Mouse (Mus musculus): ENCODE results near the gene Pros1. TPM values are rescaled to one million over a fixed set of nuclear protein-coding genes. Genes with fewer than 3 reads are reported as not detected.

Pros1 gene
- polyA plus RNA-seq, 1 experiment from 2014 or later = 16.0 TPM

- no peak overlapping the region for H3K4me3 ChIP-seq
- H3K4me1 ChIP-seq = no peaks in the 10 kb centered on the region
- 69% methylated on average over 5 of the region's 5 CpGs for WGBS
- H3K4me2 ChIP-seq = no peak overlapping the region
- no peaks in the 10 kb centered on the region for H3K36me3 ChIP-seq
- no peaks in the 10 kb centered on the region for H3K27me3 ChIP-seq (replicated peaks)
- no peak for ATAC-seq (ENCODE audit: extremely low read depth, insufficient number of reproducible peaks, low FRiP score, low TSS enrichment)
- no peak overlapping the region for H3K27ac ChIP-seq (replicated peaks)
- H3K9ac ChIP-seq = no peak overlapping the region
- H3K9me3 ChIP-seq = peaks cover 3% of the 10 kb centered on the region; the same call in 1 of the 2 replicates
These were observed 18.6 kb downstream of the Pros1 start for GRCm38 (mm10) chr16:62872688-62873117.

DNA sequence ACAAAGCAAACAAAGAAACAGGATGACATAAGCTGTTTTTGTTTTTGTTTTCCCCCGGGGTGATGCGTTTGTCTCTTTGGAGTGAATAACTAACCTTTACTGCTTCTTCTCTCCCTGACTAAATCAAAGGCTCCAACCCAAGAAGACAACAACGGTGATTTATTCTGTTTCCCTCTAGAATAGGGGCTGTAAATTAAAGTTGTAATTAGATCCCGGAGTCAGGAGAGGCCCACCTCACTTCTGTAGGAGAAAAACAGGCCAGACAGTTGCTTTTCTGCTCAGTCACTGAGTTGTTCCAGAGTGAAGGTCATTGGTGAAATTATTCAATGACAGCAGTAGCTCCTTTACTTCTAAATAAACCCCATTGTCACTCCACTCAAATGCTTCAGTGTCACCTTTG is 19.1 kb downstream of the Pros1 start:
- no peaks in the 10 kb centered on the region for H3K4me1 ChIP-seq
- no peak overlapping the region for H3K4me3 ChIP-seq
- H3K27ac ChIP-seq (replicated peaks) = no peak overlapping the region
- H3K27me3 ChIP-seq (replicated peaks) = no peaks in the 10 kb centered on the region
- no peak overlapping the region for H3K4me2 ChIP-seq
- peaks cover 3% of the 10 kb centered on the region; the same call in 1 of the 2 replicates for H3K9me3 ChIP-seq
- H3K36me3 ChIP-seq = no peaks in the 10 kb centered on the region
- no peak overlapping the region for H3K9ac ChIP-seq
- ATAC-seq (ENCODE audit: extremely low read depth, insufficient number of reproducible peaks, low FRiP score, low TSS enrichment) = no peak
- 84% methylated on average over 4 of the region's 4 CpGs for WGBS

DNA sequence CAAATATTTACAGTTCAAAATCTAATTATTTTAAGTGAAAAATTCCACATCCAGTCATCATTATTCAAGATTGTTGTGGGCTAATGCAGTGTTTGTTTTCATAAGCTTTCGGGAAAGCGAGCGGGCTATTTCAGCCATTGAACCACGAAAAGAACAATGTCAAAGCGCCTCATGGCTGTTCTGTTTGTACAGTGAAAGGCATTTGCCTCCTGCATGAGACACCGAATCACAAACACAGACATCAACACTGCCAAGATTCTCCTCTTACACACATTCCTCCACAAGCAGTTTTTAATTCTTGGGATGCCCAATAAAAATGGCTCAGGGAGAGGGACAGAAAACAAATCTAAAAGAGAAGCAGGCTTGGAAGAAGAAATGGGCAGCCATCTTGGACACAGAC is 20.0 kb downstream of the Pros1 start:
- H3K27ac ChIP-seq (replicated peaks) = no peak overlapping the region

DNA sequence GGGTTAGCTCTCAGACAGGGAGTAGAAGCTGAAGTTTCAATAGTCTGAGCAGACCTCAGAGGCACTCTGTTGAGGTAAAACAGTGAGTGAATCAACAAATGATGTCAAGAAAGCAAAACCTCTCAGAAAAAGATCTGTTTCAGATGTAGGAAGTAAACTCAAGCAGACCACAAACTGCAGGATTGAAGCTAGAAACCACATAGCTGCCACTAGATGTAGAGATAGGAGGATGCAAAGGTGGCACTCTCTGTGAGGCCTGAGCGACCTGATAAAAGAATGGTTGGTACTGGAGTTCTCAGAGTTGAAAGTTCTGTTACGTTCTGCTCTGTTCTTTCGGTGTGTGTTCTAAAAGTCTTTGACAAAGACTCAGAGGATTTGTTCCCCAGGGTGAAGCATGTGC is 41.7 kb downstream of the Pros1 start:
- no peaks in the 10 kb centered on the region for H3K9me3 ChIP-seq
- ATAC-seq (ENCODE audit: extremely low read depth, insufficient number of reproducible peaks, low FRiP score, low TSS enrichment) = no peak

More for the DNA sequence above, 20.0 kb downstream of the Pros1 start:
- WGBS = 87% methylated on average over 6 of the region's 6 CpGs
- Histone ChIP-seq H3K4me2 (no peak overlapping the region), H3K9ac (no peak overlapping the region), H3K9me3 (peaks cover 3% of the 10 kb centered on the region; the same call in 1 of the 2 replicates), H3K4me1 (no peaks in the 10 kb centered on the region), H3K4me3 (no peak overlapping the region), H3K36me3 (no peaks in the 10 kb centered on the region), H3K27me3 (replicated peaks) (no peaks in the 10 kb centered on the region)
- no peak for ATAC-seq (ENCODE audit: extremely low read depth, insufficient number of reproducible peaks, low FRiP score, low TSS enrichment)

GRCm38 (mm10) chr16:62911364-62911763 is 57.3 kb downstream of the Pros1 start:
- H3K4me2 ChIP-seq = no peak overlapping the region
- H3K27ac ChIP-seq (replicated peaks) = no peak overlapping the region
- no peaks in the 10 kb centered on the region for H3K9me3 ChIP-seq
- no peak overlapping the region for H3K9ac ChIP-seq
- 70% methylated on average over 1 of the region's 1 CpGs for WGBS
- H3K4me1 ChIP-seq = peaks cover 6% of the 10 kb centered on the region
- H3K4me3 ChIP-seq = no peak overlapping the region
- no peaks in the 10 kb centered on the region for H3K27me3 ChIP-seq (replicated peaks)
- ATAC-seq (ENCODE audit: extremely low read depth, insufficient number of reproducible peaks, low FRiP score, low TSS enrichment) = no peak
- H3K36me3 ChIP-seq = peaks cover 9% of the 10 kb centered on the region; the same call in 1 of the 2 replicates

More for the DNA sequence above, 41.7 kb downstream of the Pros1 start:
- Histone ChIP-seq H3K4me2 (no peak overlapping the region), H3K9ac (no peak overlapping the region), H3K27me3 (replicated peaks) (no peaks in the 10 kb centered on the region), H3K36me3 (peaks cover 4% of the 10 kb centered on the region; the same call in 1 of the 2 replicates), H3K4me3 (no peak overlapping the region), H3K4me1 (no peaks in the 10 kb centered on the region), H3K27ac (replicated peaks) (no peak overlapping the region)
- 89% methylated on average over 3 of the region's 3 CpGs for whole genome bisulfite sequencing

GRCm38 (mm10) chr16:62912246-62912645 is 58.1 kb downstream of the Pros1 start:
- Histone ChIP-seq H3K4me2 (no peak overlapping the region), H3K4me1 (peaks cover 6% of the 10 kb centered on the region), H3K4me3 (no peak overlapping the region), H3K9ac (no peak overlapping the region), H3K27me3 (replicated peaks) (no peaks in the 10 kb centered on the region), H3K27ac (replicated peaks) (no peak overlapping the region), H3K36me3 (peaks cover 9% of the 10 kb centered on the region; the same call in 1 of the 2 replicates), H3K9me3 (no peaks in the 10 kb centered on the region)
- ATAC-seq (ENCODE audit: extremely low read depth, insufficient number of reproducible peaks, low FRiP score, low TSS enrichment) = no peak
- 56% methylated on average over 2 of the region's 2 CpGs for WGBS

DNA sequence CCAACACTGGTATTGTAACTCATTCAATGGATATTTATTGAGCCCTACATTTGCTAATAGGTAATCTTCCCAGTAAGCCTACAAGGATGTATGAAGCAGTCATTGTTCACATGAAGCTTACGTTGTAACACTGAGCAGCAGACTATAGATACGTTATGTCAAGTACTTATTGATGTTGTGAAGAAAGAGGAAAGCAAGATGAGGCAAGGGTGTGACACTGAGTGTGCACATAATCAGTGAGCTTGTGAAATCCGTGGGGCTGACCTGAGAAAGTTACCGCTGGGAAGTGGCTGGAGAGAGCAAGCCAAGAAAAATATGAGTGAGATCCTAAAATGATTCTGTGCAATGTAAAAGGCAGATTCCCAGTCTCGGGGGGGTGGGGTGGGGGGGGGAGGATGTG is 61.4 kb downstream of the Pros1 start:
- H3K4me2 ChIP-seq = no peak overlapping the region
- no peaks in the 10 kb centered on the region for H3K9me3 ChIP-seq
- no peaks in the 10 kb centered on the region for H3K27me3 ChIP-seq (replicated peaks)
- H3K4me1 ChIP-seq = peaks cover 6% of the 10 kb centered on the region
- no peak overlapping the region for H3K27ac ChIP-seq (replicated peaks)
- H3K9ac ChIP-seq = no peak overlapping the region
- no peak overlapping the region for H3K4me3 ChIP-seq
- ATAC-seq (ENCODE audit: extremely low read depth, insufficient number of reproducible peaks, low FRiP score, low TSS enrichment) = no peak
- no peaks in the 10 kb centered on the region for H3K36me3 ChIP-seq
- WGBS = 74% methylated on average over 5 of the region's 5 CpGs

GRCm38 (mm10) chr16:62922245-62922644 is 68.1 kb downstream of the Pros1 start:
- H3K4me3 ChIP-seq = no peak overlapping the region
- no peak for ATAC-seq (ENCODE audit: extremely low read depth, insufficient number of reproducible peaks, low FRiP score, low TSS enrichment)
- H3K27me3 ChIP-seq (replicated peaks) = no peaks in the 10 kb centered on the region
- H3K27ac ChIP-seq (replicated peaks) = no peak overlapping the region
- no peak overlapping the region for H3K9ac ChIP-seq
- no peaks in the 10 kb centered on the region for H3K4me1 ChIP-seq
- no peaks in the 10 kb centered on the region for H3K9me3 ChIP-seq
- WGBS = 67% methylated on average over 8 of the region's 8 CpGs
- H3K36me3 ChIP-seq = 0 out of 2 replicates have a peak, but pooled peaks cover 4% of the 10 kb centered on the region
- H3K4me2 ChIP-seq = no peak overlapping the region

DNA sequence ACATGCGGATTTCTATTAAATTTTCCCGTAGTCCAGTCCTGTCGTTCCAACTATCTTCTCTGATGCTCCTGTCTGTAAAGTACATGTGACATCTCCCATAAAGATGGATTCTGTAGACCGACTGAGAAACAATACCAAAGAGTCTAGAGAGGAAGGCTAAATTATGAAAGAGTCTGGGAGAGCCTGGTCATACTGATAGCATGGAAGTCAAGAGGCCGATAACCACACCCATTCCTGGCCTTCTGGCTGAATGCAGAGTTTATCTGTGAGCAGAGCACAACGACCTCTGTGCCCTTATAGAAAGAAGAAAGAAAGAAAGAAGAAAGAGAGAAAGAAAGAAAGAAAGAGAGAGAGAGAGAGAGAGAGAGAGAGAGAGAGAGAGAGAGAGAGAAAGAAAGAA is 77.2 kb downstream of the Pros1 start:
- WGBS = 70% methylated on average over 6 of the region's 6 CpGs
- Histone ChIP-seq H3K9me3 (no peaks in the 10 kb centered on the region), H3K27me3 (replicated peaks) (no peaks in the 10 kb centered on the region), H3K4me2 (no peak overlapping the region), H3K4me3 (no peak overlapping the region), H3K9ac (no peak overlapping the region), H3K36me3 (peaks cover 7% of the 10 kb centered on the region; the same call in 1 of the 2 replicates), H3K4me1 (no peaks in the 10 kb centered on the region), H3K27ac (replicated peaks) (no peak overlapping the region)
- ATAC-seq (ENCODE audit: extremely low read depth, insufficient number of reproducible peaks, low FRiP score, low TSS enrichment) = no peak

DNA sequence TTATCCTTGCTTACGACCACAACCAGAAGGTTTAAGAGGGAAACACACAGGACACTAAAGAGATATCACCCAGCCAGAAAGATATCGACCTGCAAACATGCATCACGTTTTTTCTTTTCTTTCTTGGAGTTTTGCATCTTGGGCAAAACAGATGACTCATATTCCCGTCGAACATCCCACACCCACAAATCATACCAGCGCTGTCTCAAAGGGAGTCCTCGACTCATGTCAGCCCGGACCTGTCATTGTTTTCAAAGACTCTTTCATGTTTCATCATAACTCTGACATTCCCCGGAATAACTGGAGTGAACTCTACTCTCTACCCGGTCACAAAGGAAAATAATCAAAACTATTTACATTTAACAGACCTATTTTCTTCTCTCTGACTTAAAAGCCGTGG is 82.2 kb downstream of the Pros1 start:
- no peaks in the 10 kb centered on the region for H3K27me3 ChIP-seq (replicated peaks)
- H3K27ac ChIP-seq (replicated peaks) = no peak overlapping the region
- no peaks in the 10 kb centered on the region for H3K36me3 ChIP-seq
- no peak overlapping the region for H3K9ac ChIP-seq
- no peak overlapping the region for H3K4me2 ChIP-seq
- WGBS = 62% methylated on average over 11 of the region's 11 CpGs
- H3K9me3 ChIP-seq = no peaks in the 10 kb centered on the region
- H3K4me3 ChIP-seq = no peak overlapping the region
- no peaks in the 10 kb centered on the region for H3K4me1 ChIP-seq
- no peak for ATAC-seq (ENCODE audit: extremely low read depth, insufficient number of reproducible peaks, low FRiP score, low TSS enrichment)

DNA sequence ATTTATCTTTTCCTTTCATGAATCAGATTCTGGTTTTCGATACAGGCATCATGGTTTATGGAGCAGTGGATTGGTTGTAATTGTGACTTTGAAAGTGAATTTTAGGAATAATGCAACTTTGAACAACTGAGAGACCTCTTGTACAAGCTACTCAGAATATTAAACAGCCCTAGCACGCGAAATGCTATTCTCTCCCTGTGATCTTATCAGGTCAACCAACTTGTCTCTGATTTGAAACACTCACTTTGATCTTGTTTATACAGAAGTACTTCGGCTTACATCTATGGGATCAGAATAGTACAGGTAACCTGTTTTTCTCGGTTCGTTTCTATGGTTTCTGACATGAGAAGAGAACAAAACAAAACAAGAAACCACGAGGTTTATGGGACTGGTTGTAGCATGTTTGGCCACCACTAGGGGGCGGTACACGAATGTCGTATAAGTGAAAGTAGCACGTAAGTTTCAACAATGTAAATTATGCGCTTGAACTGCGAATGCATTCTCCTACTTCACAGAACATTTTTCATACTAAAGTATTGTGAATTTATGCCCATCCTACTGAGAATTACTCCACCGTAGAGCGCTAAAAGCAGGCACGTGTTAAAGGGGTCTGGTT is 86.4 kb downstream of the Pros1 start:
- H3K36me3 ChIP-seq = no peaks in the 10 kb centered on the region
- no peaks in the 10 kb centered on the region for H3K4me1 ChIP-seq
- ATAC-seq (ENCODE audit: extremely low read depth, insufficient number of reproducible peaks, low FRiP score, low TSS enrichment) = no peak
- 23% methylated on average over 16 of the region's 16 CpGs for WGBS
- H3K4me2 ChIP-seq = peak overlapping the region; percentile 62
- H3K4me3 ChIP-seq = peak overlapping the region; percentile 37
- H3K27me3 ChIP-seq (replicated peaks) = no peaks in the 10 kb centered on the region
- no peak overlapping the region for H3K27ac ChIP-seq (replicated peaks)
- no peak overlapping the region for H3K9ac ChIP-seq
- no peaks in the 10 kb centered on the region for H3K9me3 ChIP-seq

- WGBS = 59% methylated on average over 10 of the region's 10 CpGs
- H3K4me2 ChIP-seq = no peak overlapping the region
- ATAC-seq (ENCODE audit: extremely low read depth, insufficient number of reproducible peaks, low FRiP score, low TSS enrichment) = no peak
These were observed 87.7 kb downstream of the Pros1 start for GRCm38 (mm10) chr16:62941763-62942162.

More at GRCm38 (mm10) chr16:62941763-62942162, 87.7 kb downstream of the Pros1 start:
- Histone ChIP-seq H3K36me3 (no peaks in the 10 kb centered on the region), H3K27me3 (replicated peaks) (no peaks in the 10 kb centered on the region), H3K4me1 (no peaks in the 10 kb centered on the region), H3K9ac (no peak overlapping the region), H3K9me3 (no peaks in the 10 kb centered on the region), H3K27ac (replicated peaks) (no peak overlapping the region), H3K4me3 (no peak overlapping the region)

Measured in heart, embryonic 13.5 days (tissue).